13 mouse cellular contexts compared by ENCODE assay signal in the genomic region with DNA sequence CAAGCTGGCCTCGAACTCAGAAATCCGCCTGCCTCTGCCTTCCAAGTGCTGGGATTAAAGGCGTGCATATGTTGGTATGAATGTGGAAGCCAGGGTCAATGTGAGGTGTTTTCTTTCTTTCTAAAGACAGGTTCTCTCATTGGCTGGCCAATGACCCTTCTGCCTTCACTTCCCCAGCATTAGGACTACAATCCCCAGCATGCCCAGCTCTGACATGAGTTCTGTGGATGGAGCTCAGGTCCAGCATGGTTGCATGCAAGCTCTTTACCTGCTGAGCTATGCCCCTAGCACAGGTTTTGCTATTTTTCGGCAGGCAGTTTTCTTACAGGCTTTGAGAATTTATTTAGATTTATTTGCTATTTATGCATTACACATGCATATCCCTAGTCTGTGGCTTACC. TPM values are rescaled to one million over a fixed set of nuclear protein-coding genes. Genes with fewer than 3 reads are reported as not detected.
DNase-seq lines count a peak whose midpoint lies in the region; ATAC-seq and TF ChIP-seq lines count a peak whose summit lies in the region.
"Had no signal": no experiment of that assay in that cellular context is flagged by ENCODE, and none has a peak within 500 bp of the region (broad histone marks: within the 10 kb centered on the region; RNA-seq: fewer than 3 reads in every experiment).

No protein-coding gene starts in this region.

- no peak for ATAC-seq in neural tube, embryonic 12.5 days (ENCODE audit: low FRiP score, low read depth)
- ATAC-seq in forebrain, postnatal 0 days, result no peak
- no peak for ATAC-seq in kidney, embryonic 14.5 days (ENCODE audit: low FRiP score, low TSS enrichment)
- ATAC-seq: inflammation-experienced regulatory T-cells, adult 6 months had no signal

- no peak for TF ChIP-seq CTCF in forebrain, postnatal 0 days (IDR thresholded peaks at IDR 0.05; ENCODE audit: low read depth)

- no peaks in the 10 kb centered on the region for H3K27me3 ChIP-seq in neural tube, embryonic 12.5 days (replicated peaks)
- H3K27me3 ChIP-seq in forebrain, postnatal 0 days (ENCODE audit: insufficient read depth, low read length), result no peaks in the 10 kb centered on the region
- no peaks in the 10 kb centered on the region for H3K27me3 ChIP-seq in kidney, embryonic 14.5 days (ENCODE audit: control insufficient read depth, insufficient read depth, low read length)
- H3K27me3 ChIP-seq: stomach, embryonic 15.5 days had no signal

- H3K4me1 ChIP-seq in neural tube, embryonic 12.5 days, result peaks cover 18% of the 10 kb centered on the region
- H3K4me1 ChIP-seq in forebrain, postnatal 0 days (ENCODE audit: insufficient read depth), result peaks cover 5% of the 10 kb centered on the region; the same call in 1 of the 2 replicates
- peaks cover 10% of the 10 kb centered on the region; the same call in 1 of the 2 replicates for H3K4me1 ChIP-seq in kidney, embryonic 14.5 days (ENCODE audit: control insufficient read depth, insufficient read depth, low read length)

- no peak overlapping the region for H3K4me3 ChIP-seq in neural tube, embryonic 12.5 days
- 0 out of 2 replicates have a peak overlapping the region, but pooled peaks have one; percentile 94 for H3K4me3 ChIP-seq in forebrain, postnatal 0 days (ENCODE audit: low read depth, low read length)
- no peak overlapping the region for H3K4me3 ChIP-seq in kidney, embryonic 14.5 days (ENCODE audit: low read length)

- peak; percentile 28 for DNase-seq in embryo, embryonic 10.5 days (ENCODE audit: low spot score)
- DNase-seq in embryo, embryonic 10 days (ENCODE audit: low spot score), result no peak
- no peak for DNase-seq in neural tube, embryonic 10.5 days (ENCODE audit: extremely low spot score, low spot score)
- DNase-seq in forebrain, postnatal 0 days, result no peak
- DNase-seq in right cerebral cortex, postnatal 25 days, result no peak
- DNase-seq in kidney, adult 8-10 months, result no peak
- DNase-seq: adrenal gland, adult 2 months; gastrocnemius, postnatal 10 days; layer of hippocampus, adult 9-11 months had no signal

- no peaks in the 10 kb centered on the region for H3K9me3 ChIP-seq in neural tube, embryonic 12.5 days
- no peaks in the 10 kb centered on the region for H3K9me3 ChIP-seq in forebrain, postnatal 0 days (ENCODE audit: low read length)
- H3K9me3 ChIP-seq in kidney, embryonic 14.5 days (ENCODE audit: control insufficient read depth, low read length), result no peaks in the 10 kb centered on the region
- H3K9me3 ChIP-seq: stomach, embryonic 15.5 days had no signal

- no peaks in the 10 kb centered on the region for H3K36me3 ChIP-seq in neural tube, embryonic 12.5 days
- no peaks in the 10 kb centered on the region for H3K36me3 ChIP-seq in forebrain, postnatal 0 days (ENCODE audit: insufficient read depth)
- H3K36me3 ChIP-seq in kidney, embryonic 14.5 days (ENCODE audit: control insufficient read depth, insufficient read depth, low read length), result no peaks in the 10 kb centered on the region
- H3K36me3 ChIP-seq: stomach, embryonic 15.5 days had no signal

- H3K27ac ChIP-seq in neural tube, embryonic 12.5 days, result no peak overlapping the region
- H3K27ac ChIP-seq in forebrain, postnatal 0 days (ENCODE audit: low read depth, low read length), result no peak overlapping the region
- no peak overlapping the region for H3K27ac ChIP-seq in kidney, embryonic 14.5 days (ENCODE audit: low read depth, low read length)
- H3K27ac ChIP-seq: stomach, embryonic 15.5 days had no signal

- H3K9ac ChIP-seq in neural tube, embryonic 12.5 days, result no peak overlapping the region
- peak overlapping the region; percentile 65; the same call in 1 of the 2 replicates for H3K9ac ChIP-seq in forebrain, postnatal 0 days
- no peak overlapping the region for H3K9ac ChIP-seq in kidney, embryonic 14.5 days (ENCODE audit: low read depth, low read length)

- 81% methylated on average over 4 of the region's 4 CpGs for WGBS in neural tube, embryonic 12.5 days
- WGBS in forebrain, postnatal 0 days, result 86% methylated on average over 4 of the region's 4 CpGs
- WGBS in kidney, embryonic 14.5 days, result 83% methylated on average over 4 of the region's 4 CpGs

- H3K4me2 ChIP-seq in neural tube, embryonic 12.5 days (replicated peaks), result peak overlapping the region; percentile 73
- H3K4me2 ChIP-seq in forebrain, postnatal 0 days (ENCODE audit: low read depth), result no peak overlapping the region
- no peak overlapping the region for H3K4me2 ChIP-seq in kidney, embryonic 14.5 days (replicated peaks; ENCODE audit: low read depth, low read length)

RNA-seq across cellular contexts. Expression of a gene that starts 15.0 kb away (rescaled TPM):
- polyA plus RNA-seq in neural tube, embryonic 12.5 days (2016; fragmentation: Nextera tagmentation; extraction: Ambion mirVana), result 3.1 and 4.7 TPM in 2 replicates
- total RNA-seq in forebrain, postnatal 0 days (2014; rRNA removed), result 0.19 and 0.62 TPM in 2 replicates
- 1.4 and 1.5 TPM in 2 replicates for polyA plus RNA-seq in forebrain, postnatal 0 days (2015; fragmentation: Nextera tagmentation; extraction: Ambion mirVana)
- polyA plus RNA-seq in kidney, embryonic 14.5 days (2014; fragmentation: Nextera tagmentation; extraction: Ambion mirVana), result 3.9 and 9.8 TPM in 2 replicates

RNA-seq across cellular contexts. Expression of a gene that starts 20.3 kb away (rescaled TPM):
- polyA plus RNA-seq in neural tube, embryonic 12.5 days (2016; fragmentation: Nextera tagmentation; extraction: Ambion mirVana), result 4.9 and 5.3 TPM in 2 replicates
- total RNA-seq in forebrain, postnatal 0 days (2014; rRNA removed), result 1.0 and 1.6 TPM in 2 replicates
- 1.9 and 2.9 TPM in 2 replicates for polyA plus RNA-seq in forebrain, postnatal 0 days (2015; fragmentation: Nextera tagmentation; extraction: Ambion mirVana)
- 19.5 and 26.0 TPM in 2 replicates for polyA plus RNA-seq in kidney, embryonic 14.5 days (2014; fragmentation: Nextera tagmentation; extraction: Ambion mirVana)

RNA-seq across cellular contexts. Expression of a gene that starts 33.0 kb away (rescaled TPM):
- polyA plus RNA-seq in neural tube, embryonic 12.5 days (2016; fragmentation: Nextera tagmentation; extraction: Ambion mirVana), result not detected in 2 replicates
- total RNA-seq in forebrain, postnatal 0 days (2014; rRNA removed), result 0.90 and 2.7 TPM in 2 replicates
- not detected in 2 replicates for polyA plus RNA-seq in forebrain, postnatal 0 days (2015; fragmentation: Nextera tagmentation; extraction: Ambion mirVana)
- not detected in 2 replicates for polyA plus RNA-seq in kidney, embryonic 14.5 days (2014; fragmentation: Nextera tagmentation; extraction: Ambion mirVana)
- polyA plus RNA-seq: inflammation-experienced regulatory T-cells, adult 6 months had no signal

RNA-seq across cellular contexts. Expression of a gene that starts 57.4 kb away (rescaled TPM):
- 0.11 TPM in 1 of 2 replicates, not detected in the other for polyA plus RNA-seq in neural tube, embryonic 12.5 days (2016; fragmentation: Nextera tagmentation; extraction: Ambion mirVana)
- total RNA-seq in forebrain, postnatal 0 days (2014; rRNA removed), result not detected in 2 replicates
- not detected in 2 replicates for polyA plus RNA-seq in forebrain, postnatal 0 days (2015; fragmentation: Nextera tagmentation; extraction: Ambion mirVana)
- polyA plus RNA-seq in kidney, embryonic 14.5 days (2014; fragmentation: Nextera tagmentation; extraction: Ambion mirVana), result 0.37 and 0.47 TPM in 2 replicates
- total RNA-seq: adrenal gland, adult 2 months; gastrocnemius, postnatal 10 days had no signal
- polyA plus RNA-seq: adrenal gland, adult 2 months had no signal
